Mouse (Mus musculus): ENCODE data around the gene Cep68. TPM values are rescaled to one million over a fixed set of nuclear protein-coding genes. Genes with fewer than 3 reads are reported as not detected.

Cep68 gene
- polyA plus RNA-seq (2015; fragmentation: Nextera tagmentation; extraction: Ambion mirVana) = 26.5 and 27.9 TPM in 2 replicates

GRCm38 (mm10) chr11:20249296-20250110 lies at the start of gene Cep68:
Gene Cep68, minus strand, starts transcription at chr11:20249429.
- H3K4me3 ChIP-seq (replicated peaks) = peak within 1 kb of the TSS; percentile 80
- H3K27me3 ChIP-seq = no peaks in the 10 kb centered on the region
- H3K9me3 ChIP-seq = no peaks in the 10 kb centered on the region
- peak; percentile 99 for ATAC-seq
- peaks cover 40% of the 10 kb centered on the region for H3K4me1 ChIP-seq (replicated peaks)
- H3K27ac ChIP-seq = peak within 1 kb of the TSS; percentile 84
- peak within 1 kb of the TSS; percentile 93 for H3K9ac ChIP-seq (replicated peaks)
- H3K36me3 ChIP-seq = peaks cover 5% of the 10 kb centered on the region
- WGBS = under 1% methylated on average over 59 of the region's 59 CpGs
- peak within 1 kb of the TSS; percentile 91 for H3K4me2 ChIP-seq (replicated peaks)

GRCm38 (mm10) chr11:20284463-20284862 lies 35.2 kb upstream of the Cep68 start:
- Histone ChIP-seq H3K27ac (no peak overlapping the region), H3K27me3 (no peaks in the 10 kb centered on the region), H3K4me3 (replicated peaks) (no peak overlapping the region), H3K4me1 (replicated peaks) (no peaks in the 10 kb centered on the region), H3K9me3 (no peaks in the 10 kb centered on the region), H3K9ac (replicated peaks) (no peak overlapping the region), H3K4me2 (replicated peaks) (no peak overlapping the region), H3K36me3 (no peaks in the 10 kb centered on the region)
- ATAC-seq = no peak
- 82% methylated on average over 3 of the region's 3 CpGs for WGBS

- H3K4me3 ChIP-seq (replicated peaks) = no peak overlapping the region
- H3K9ac ChIP-seq (replicated peaks) = no peak overlapping the region
- no peaks in the 10 kb centered on the region for H3K9me3 ChIP-seq
- WGBS = 85% methylated on average over 2 of the region's 2 CpGs
- H3K27me3 ChIP-seq = no peaks in the 10 kb centered on the region
- no peak overlapping the region for H3K4me2 ChIP-seq (replicated peaks)
- no peak overlapping the region for H3K27ac ChIP-seq
- H3K4me1 ChIP-seq (replicated peaks) = no peaks in the 10 kb centered on the region
- no peak for ATAC-seq
- H3K36me3 ChIP-seq = no peaks in the 10 kb centered on the region
Observed at GRCm38 (mm10) chr11:20282601-20283219, 33.5 kb upstream of the Cep68 start.

- Histone ChIP-seq H3K36me3 (no peaks in the 10 kb centered on the region), H3K4me3 (replicated peaks) (no peak overlapping the region), H3K9me3 (no peaks in the 10 kb centered on the region), H3K4me2 (replicated peaks) (no peak overlapping the region), H3K27ac (no peak overlapping the region), H3K9ac (replicated peaks) (no peak overlapping the region), H3K4me1 (replicated peaks) (no peaks in the 10 kb centered on the region), H3K27me3 (no peaks in the 10 kb centered on the region)
- no peak for ATAC-seq
- WGBS = 88% methylated on average over 5 of the region's 5 CpGs
Observed at GRCm38 (mm10) chr11:20280982-20281381, 31.8 kb upstream of the Cep68 start.

GRCm38 (mm10) chr11:20278702-20279101 lies 29.5 kb upstream of the Cep68 start:
- no peaks in the 10 kb centered on the region for H3K27me3 ChIP-seq
- no peaks in the 10 kb centered on the region for H3K9me3 ChIP-seq
- WGBS = 79% methylated on average over 5 of the region's 5 CpGs
- no peak overlapping the region for H3K4me2 ChIP-seq (replicated peaks)
- no peak overlapping the region for H3K9ac ChIP-seq (replicated peaks)
- no peaks in the 10 kb centered on the region for H3K4me1 ChIP-seq (replicated peaks)
- H3K27ac ChIP-seq = no peak overlapping the region
- no peak for ATAC-seq
- no peaks in the 10 kb centered on the region for H3K36me3 ChIP-seq
- no peak overlapping the region for H3K4me3 ChIP-seq (replicated peaks)

- Histone ChIP-seq H3K4me3 (replicated peaks) (no peak overlapping the region), H3K9ac (replicated peaks) (no peak overlapping the region), H3K4me1 (replicated peaks) (no peaks in the 10 kb centered on the region), H3K36me3 (no peaks in the 10 kb centered on the region), H3K27ac (no peak overlapping the region), H3K9me3 (no peaks in the 10 kb centered on the region), H3K27me3 (no peaks in the 10 kb centered on the region), H3K4me2 (replicated peaks) (no peak overlapping the region)
- 70% methylated on average over 2 of the region's 2 CpGs for WGBS
- ATAC-seq = no peak
Observed at GRCm38 (mm10) chr11:20277106-20277505, 27.9 kb upstream of the Cep68 start.

- H3K27me3 ChIP-seq = no peaks in the 10 kb centered on the region
- H3K9me3 ChIP-seq = no peaks in the 10 kb centered on the region
- no peaks in the 10 kb centered on the region for H3K4me1 ChIP-seq (replicated peaks)
- H3K27ac ChIP-seq = no peak overlapping the region
- WGBS = 82% methylated on average over 2 of the region's 2 CpGs
- H3K4me2 ChIP-seq (replicated peaks) = no peak overlapping the region
- no peak for ATAC-seq
- H3K9ac ChIP-seq (replicated peaks) = no peak overlapping the region
- no peaks in the 10 kb centered on the region for H3K36me3 ChIP-seq
- H3K4me3 ChIP-seq (replicated peaks) = no peak overlapping the region
Observed at GRCm38 (mm10) chr11:20275974-20276373, 26.7 kb upstream of the Cep68 start.

- Histone ChIP-seq H3K4me2 (replicated peaks) (no peak overlapping the region), H3K36me3 (no peaks in the 10 kb centered on the region), H3K4me3 (replicated peaks) (no peak overlapping the region), H3K4me1 (replicated peaks) (no peaks in the 10 kb centered on the region), H3K27ac (no peak overlapping the region), H3K9me3 (no peaks in the 10 kb centered on the region), H3K27me3 (no peaks in the 10 kb centered on the region), H3K9ac (replicated peaks) (no peak overlapping the region)
- no peak for ATAC-seq
- WGBS = 89% methylated on average over 6 of the region's 6 CpGs
Observed at GRCm38 (mm10) chr11:20269885-20270284, 20.7 kb upstream of the Cep68 start.

- Histone ChIP-seq H3K9me3 (no peaks in the 10 kb centered on the region), H3K4me2 (replicated peaks) (no peak overlapping the region), H3K4me1 (replicated peaks) (no peaks in the 10 kb centered on the region), H3K36me3 (no peaks in the 10 kb centered on the region), H3K4me3 (replicated peaks) (no peak overlapping the region), H3K9ac (replicated peaks) (no peak overlapping the region), H3K27ac (no peak overlapping the region), H3K27me3 (no peaks in the 10 kb centered on the region)
- WGBS = 61% methylated on average over 8 of the region's 8 CpGs
- peak; percentile 71; the same call in 1 of the 2 replicates for ATAC-seq
Observed at GRCm38 (mm10) chr11:20262628-20263380, 13.6 kb upstream of the Cep68 start.

GRCm38 (mm10) chr11:20254791-20255190 lies 5.6 kb upstream of the Cep68 start:
- H3K4me2 ChIP-seq (replicated peaks) = no peak overlapping the region
- H3K9ac ChIP-seq (replicated peaks) = no peak overlapping the region
- 94% methylated on average over 4 of the region's 4 CpGs for WGBS
- no peaks in the 10 kb centered on the region for H3K36me3 ChIP-seq
- peaks cover 6% of the 10 kb centered on the region for H3K4me1 ChIP-seq (replicated peaks)
- no peak for ATAC-seq
- no peaks in the 10 kb centered on the region for H3K9me3 ChIP-seq
- H3K4me3 ChIP-seq (replicated peaks) = no peak overlapping the region
- no peaks in the 10 kb centered on the region for H3K27me3 ChIP-seq
- no peak overlapping the region for H3K27ac ChIP-seq

- Histone ChIP-seq H3K4me1 (replicated peaks) (peaks cover 14% of the 10 kb centered on the region), H3K9me3 (no peaks in the 10 kb centered on the region), H3K4me3 (replicated peaks) (no peak overlapping the region), H3K27me3 (no peaks in the 10 kb centered on the region), H3K4me2 (replicated peaks) (no peak overlapping the region), H3K36me3 (no peaks in the 10 kb centered on the region), H3K9ac (replicated peaks) (no peak overlapping the region), H3K27ac (no peak overlapping the region)
- no peak for ATAC-seq
- WGBS = 78% methylated on average over 2 of the region's 2 CpGs
Observed at GRCm38 (mm10) chr11:20253088-20253487, 3.9 kb upstream of the Cep68 start.
